Mouse (Mus musculus) embryonic facial prominence, embryonic 14.5 days (tissue): ENCODE measurements around the gene Brms1. TPM values are rescaled to one million over a fixed set of nuclear protein-coding genes. Genes with fewer than 3 reads are reported as not detected.
"Not testable (repeated sequence)": the region's sequence is repeated elsewhere in the genome, so short reads cannot be mapped to it uniquely, and the experiment has no call there.

Experiments used
- ATAC-seq: fragments of 200-750 bp; cut with Nextera tagmentation; 2 replicates; pipeline ENCODE4 v1.8.0; 2017; ENCODE audit warnings: low read depth, moderate number of reproducible peaks, moderate TSS enrichment
- DNase-seq: peaks from one replicate; pipeline ENCODE4 v3.0.0-alpha.2; 2015; ENCODE audit warnings: low spot score
- H3K27ac ChIP-seq: fragments of 300-500 bp; sonication (generic); replicated peaks from 2 replicates; pipeline ENCODE4 v1.5.1; 2014; ENCODE audit warnings: low read depth, mild to moderate bottlenecking, low read length, moderate library complexity
- H3K27me3 ChIP-seq: fragments of 300-500 bp; sonication (generic); replicated peaks from 2 replicates; pipeline ENCODE4 v1.6.1; 2014; ENCODE audit warnings: low read length; ENCODE audit not compliant: control insufficient read depth, insufficient read depth
- H3K36me3 ChIP-seq: fragments of 300-500 bp; sonication (generic); 2 replicates; pipeline ENCODE4 v1.6.1; 2014; ENCODE audit warnings: low read length, mixed read lengths; ENCODE audit not compliant: control insufficient read depth, insufficient read depth
- H3K4me1 ChIP-seq: fragments of 300-500 bp; sonication (generic); 2 replicates; pipeline ENCODE4 v1.6.1; 2014; ENCODE audit warnings: antibody characterized with exemption, low read length; ENCODE audit not compliant: control insufficient read depth, insufficient read depth
- H3K4me2 ChIP-seq: fragments of 300-500 bp; sonication (generic); 2 replicates; pipeline ENCODE4 v1.6.1; 2014; ENCODE audit warnings: low read depth, mild to moderate bottlenecking, low read length, moderate library complexity, mixed read lengths
- H3K4me3 ChIP-seq: fragments of 300-500 bp; sonication (generic); 2 replicates; pipeline ENCODE4 v1.5.1; 2014; ENCODE audit warnings: low read depth, mild to moderate bottlenecking, low read length
- H3K9ac ChIP-seq: fragments of 300-500 bp; sonication (generic); 2 replicates; pipeline ENCODE4 v1.6.1; 2014; ENCODE audit warnings: low read depth, mild to moderate bottlenecking, low read length, moderate library complexity, mixed read lengths
- H3K9me3 ChIP-seq: fragments of 300-500 bp; sonication (generic); 2 replicates; pipeline ENCODE4 v1.6.1; 2016; ENCODE audit warnings: low read length; ENCODE audit not compliant: control insufficient read depth
- whole genome bisulfite sequencing: fragments of 180-500 bp; shearing (Covaris S2); extraction: QIAGEN DNeasy Blood & Tissue Kit; methylation state at CpG from one replicate; pipeline ENCODE4 v1.1.7; 2014; 5-methylcytosine and 5-hydroxymethylcytosine counted together
- polyA plus RNA-seq: library from polyadenylated mRNA; unstranded; fragments of >200 nt; fragmentation: Nextera tagmentation; extraction: Ambion mirVana; gene quantifications from 2 replicates; pipeline ENCODE4 v1.2.1, GENCODE M21; 2014

Gene Brms1
- polyA plus RNA-seq = 35.0 and 38.7 TPM in 2 replicates

DNA sequence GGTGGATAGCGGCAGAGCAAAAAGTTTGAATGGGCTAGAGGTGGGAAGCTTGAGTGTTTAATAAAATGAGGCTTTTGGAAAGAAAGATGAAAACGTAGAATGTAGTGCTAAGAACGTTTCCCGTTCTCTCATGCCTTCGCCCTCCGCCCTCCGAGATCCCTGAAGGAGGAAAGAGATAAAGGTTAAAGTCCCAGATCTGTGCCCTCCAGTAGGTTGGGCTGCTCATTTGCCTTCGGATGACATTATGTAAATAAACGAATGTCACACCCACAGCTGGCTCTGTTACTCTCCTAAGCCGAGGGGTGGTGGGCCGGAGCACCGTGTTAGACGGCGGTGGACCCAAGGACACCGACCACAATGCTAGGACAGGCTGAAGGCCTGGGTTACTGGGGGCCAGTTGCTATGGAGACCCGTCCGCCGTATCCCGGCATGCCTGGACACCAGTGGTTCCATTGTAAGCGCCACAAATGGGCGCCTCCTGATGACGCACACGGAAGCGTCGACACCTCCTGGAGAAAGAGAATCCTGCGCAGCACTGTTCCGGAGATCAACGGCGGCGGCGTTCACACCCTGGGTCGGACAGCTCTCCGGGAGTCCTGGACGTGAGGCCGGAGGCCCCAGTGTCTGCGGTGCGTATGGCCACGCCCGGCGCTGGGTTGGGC lies at the start of gene Brms1:
TSS of gene Brms1 (plus strand) at position 493 of the 662 bp plus-strand sequence.
- ATAC-seq (peak; percentile 75), DNase-seq (peak; percentile 97)
- H3K4me1 ChIP-seq = peaks cover 21% of the 10 kb centered on the region
- peak within 1 kb of the TSS; percentile 87 for H3K4me3 ChIP-seq
- peak within 1 kb of the TSS; percentile 99 for H3K4me2 ChIP-seq
- H3K9me3 ChIP-seq = no peaks in the 10 kb centered on the region
- H3K27me3 ChIP-seq = no peaks in the 10 kb centered on the region
- peak within 1 kb of the TSS; percentile 90 for H3K9ac ChIP-seq
- H3K27ac ChIP-seq = peak within 1 kb of the TSS; percentile 49
- peaks cover 20% of the 10 kb centered on the region; the same call in 1 of the 2 replicates for H3K36me3 ChIP-seq
- WGBS = 8% methylated on average over 36 of the region's 40 CpGs

- Histone ChIP-seq H3K4me1 (0 out of 2 replicates have a peak, but pooled peaks cover 3% of the 10 kb centered on the region), H3K9ac (no peak overlapping the region), H3K4me2 (no peak overlapping the region), H3K9me3 (no peaks in the 10 kb centered on the region), H3K4me3 (no peak overlapping the region), H3K27me3 (peaks cover 43% of the 10 kb centered on the region), H3K27ac (no peak overlapping the region), H3K36me3 (no peaks in the 10 kb centered on the region)
- DNase-seq (no peak), ATAC-seq (no peak)
- WGBS = 13% methylated on average over 8 of the region's 8 CpGs
These were observed 48.8 kb upstream of the Brms1 start for GRCm38 (mm10) chr19:4992371-4992770.

- Histone ChIP-seq H3K27ac (no peak overlapping the region), H3K9me3 (no peaks in the 10 kb centered on the region), H3K4me2 (no peak overlapping the region), H3K36me3 (no peaks in the 10 kb centered on the region), H3K4me3 (no peak overlapping the region), H3K27me3 (peaks cover 43% of the 10 kb centered on the region), H3K9ac (no peak overlapping the region), H3K4me1 (0 out of 2 replicates have a peak, but pooled peaks cover 3% of the 10 kb centered on the region)
- ATAC-seq (peak; percentile 55; the same call in 1 of the 2 replicates), DNase-seq (peak; percentile 80)
- WGBS = 2% methylated on average over 9 of the region's 9 CpGs
These were observed 48.2 kb upstream of the Brms1 start for GRCm38 (mm10) chr19:4992904-4993303.

- Histone ChIP-seq H3K4me3 (no peak overlapping the region), H3K36me3 (no peaks in the 10 kb centered on the region), H3K27me3 (peaks cover 42% of the 10 kb centered on the region), H3K4me1 (0 out of 2 replicates have a peak, but pooled peaks cover 3% of the 10 kb centered on the region), H3K27ac (no peak overlapping the region), H3K4me2 (no peak overlapping the region), H3K9me3 (no peaks in the 10 kb centered on the region), H3K9ac (no peak overlapping the region)
- DNase-seq (no peak), ATAC-seq (no peak)
- WGBS = 66% methylated on average over 5 of the region's 5 CpGs
These were observed 47.1 kb upstream of the Brms1 start for GRCm38 (mm10) chr19:4994043-4994442.

- Histone ChIP-seq H3K4me1 (peaks cover 7% of the 10 kb centered on the region), H3K4me2 (no peak overlapping the region), H3K9me3 (no peaks in the 10 kb centered on the region), H3K36me3 (no peaks in the 10 kb centered on the region), H3K9ac (no peak overlapping the region), H3K27me3 (no peaks in the 10 kb centered on the region), H3K4me3 (no peak overlapping the region), H3K27ac (no peak overlapping the region)
- DNase-seq (no peak), ATAC-seq (no peak)
- WGBS = 59% methylated on average over 6 of the region's 6 CpGs
These were observed 41.6 kb upstream of the Brms1 start for GRCm38 (mm10) chr19:4999445-5000140.

GRCm38 (mm10) chr19:5001666-5002406 lies 39.3 kb upstream of the Brms1 start:
- DNase-seq = peak; percentile 96

GRCm38 (mm10) chr19:5003644-5004043 lies 37.5 kb upstream of the Brms1 start:
- not testable (repeated sequence) for H3K27me3 ChIP-seq, DNase-seq, H3K9me3 ChIP-seq, H3K9ac ChIP-seq, ATAC-seq, H3K36me3 ChIP-seq, H3K4me2 ChIP-seq, H3K27ac ChIP-seq, H3K4me3 ChIP-seq, H3K4me1 ChIP-seq
- 50% methylated on average over 2 of the region's 2 CpGs for WGBS

More at GRCm38 (mm10) chr19:5001666-5002406, 39.3 kb upstream of the Brms1 start:
- ATAC-seq = peak; percentile 95
- Histone ChIP-seq H3K27ac (peak overlapping the region; percentile 66; the same call in 1 of the 2 replicates), H3K9me3 (no peaks in the 10 kb centered on the region), H3K4me2 (peak overlapping the region; percentile 52), H3K27me3 (no peaks in the 10 kb centered on the region), H3K36me3 (no peaks in the 10 kb centered on the region), H3K4me1 (peaks cover 7% of the 10 kb centered on the region), H3K4me3 (peak overlapping the region; percentile 22), H3K9ac (0 out of 2 replicates have a peak overlapping the region, but pooled peaks have one; percentile 46)
- 1% methylated on average over 34 of the region's 39 CpGs for WGBS

GRCm38 (mm10) chr19:5004925-5005324 lies 36.2 kb upstream of the Brms1 start:
- H3K4me1 ChIP-seq = peaks cover 7% of the 10 kb centered on the region
- H3K36me3 ChIP-seq = no peaks in the 10 kb centered on the region
- WGBS = 67% methylated on average over 4 of the region's 4 CpGs
- no peaks in the 10 kb centered on the region for H3K9me3 ChIP-seq
- no peak overlapping the region for H3K4me2 ChIP-seq
- H3K27me3 ChIP-seq = no peaks in the 10 kb centered on the region
- DNase-seq (no peak), ATAC-seq (no peak)
- H3K9ac ChIP-seq = no peak overlapping the region
- no peak overlapping the region for H3K4me3 ChIP-seq
- H3K27ac ChIP-seq = no peak overlapping the region
